Mouse (Mus musculus) CH12F3 (cell line): ENCODE measurements around the gene Lrrc8e.

Experiments used
- in situ Hi-C: fragments of 300-500 bp; cut with MboI; formaldehyde crosslinking; loops from 2 replicates; pipeline ENCODE4 v1.14.3; 2020; ENCODE audit warnings: low sequenced_read_pairs

The Lrrc8e gene

DNA sequence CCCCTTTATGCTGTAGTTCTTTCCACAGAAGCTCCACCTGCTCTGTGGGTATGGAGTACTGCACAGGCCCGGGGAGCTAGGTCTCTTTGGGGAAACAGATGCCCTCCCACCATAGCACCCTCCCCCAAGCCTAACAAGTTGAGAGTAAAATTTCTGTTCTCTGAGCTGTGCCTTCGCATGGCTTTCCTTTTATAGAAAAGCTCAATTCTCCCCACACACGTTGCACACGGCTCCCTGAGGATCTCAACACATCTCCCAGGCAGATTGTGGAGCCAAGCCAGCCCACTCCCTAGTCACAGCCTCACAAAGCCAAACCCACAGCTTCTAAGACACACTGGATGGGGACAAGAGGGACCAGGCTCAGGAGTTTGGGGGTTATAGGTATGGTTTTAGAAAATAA, 30.3 kb downstream of the Lrrc8e start:
- in situ Hi-C loops, result no loop called here

GRCm38 (mm10) chr8:4257350-4257749, 30.7 kb downstream of the Lrrc8e start:
- in situ Hi-C loops, result no loop called here

DNA sequence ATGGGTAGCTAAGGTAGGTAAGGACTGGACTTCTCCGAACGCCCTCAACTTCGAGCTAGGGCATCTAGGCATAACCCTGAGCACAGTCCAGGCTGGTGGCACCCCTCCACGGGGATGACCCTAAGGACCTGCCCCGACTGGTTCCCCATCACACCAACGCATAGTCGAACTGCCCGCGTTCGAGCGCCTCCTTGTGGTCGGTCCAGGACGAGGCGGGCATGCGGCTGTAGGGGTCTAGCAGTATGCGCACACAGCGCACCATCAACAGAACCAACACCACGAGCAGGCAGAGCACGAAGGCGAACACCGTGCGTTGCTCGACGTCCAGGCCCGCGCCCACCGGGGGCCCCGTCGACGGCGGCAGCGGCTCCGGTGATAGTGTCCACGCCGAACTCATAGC, 31.6 kb downstream of the Lrrc8e start:
- in situ Hi-C loops, result no loop called here

DNA sequence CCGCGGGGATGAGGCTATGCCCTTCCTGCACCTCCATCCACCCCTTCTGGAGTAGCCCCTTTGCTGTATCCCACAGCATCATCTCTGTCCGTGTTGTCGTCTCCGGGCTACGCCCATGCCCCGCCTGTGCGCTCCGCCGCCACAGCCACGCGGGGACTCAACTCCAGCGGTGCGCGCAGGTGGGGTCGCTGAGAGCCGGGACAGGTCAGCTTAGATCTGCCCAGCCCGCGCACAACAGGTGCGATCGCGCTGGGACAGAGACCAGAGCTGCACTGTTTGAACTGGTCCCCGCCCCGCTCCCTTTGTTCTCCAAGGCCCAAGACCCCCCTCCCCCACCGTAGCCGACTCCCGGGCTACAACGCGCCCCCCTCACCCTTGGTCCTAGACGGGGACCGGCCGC, 32.1 kb downstream of the Lrrc8e start:
- in situ Hi-C loops, result no loop called here

- in situ Hi-C loops, result no loop called here
These were observed 32.6 kb downstream of the Lrrc8e start, which contains the start of gene Ctxn1 for GRCm38 (mm10) chr8:4259125-4259804. Gene Ctxn1 (minus strand): TSS chr8:4259274.

GRCm38 (mm10) chr8:4259805-4260170, 33.2 kb downstream of the Lrrc8e start:
- in situ Hi-C loops, result no loop called here

- in situ Hi-C loops, result no loop called here
These were observed 36.6 kb downstream of the Lrrc8e start for GRCm38 (mm10) chr8:4263105-4263791.

GRCm38 (mm10) chr8:4265160-4265914, 38.7 kb downstream of the Lrrc8e start:
- in situ Hi-C loops, result no loop called here

- in situ Hi-C loops, result no loop called here
These were observed 41.0 kb downstream of the Lrrc8e start for GRCm38 (mm10) chr8:4267627-4268026.

DNA sequence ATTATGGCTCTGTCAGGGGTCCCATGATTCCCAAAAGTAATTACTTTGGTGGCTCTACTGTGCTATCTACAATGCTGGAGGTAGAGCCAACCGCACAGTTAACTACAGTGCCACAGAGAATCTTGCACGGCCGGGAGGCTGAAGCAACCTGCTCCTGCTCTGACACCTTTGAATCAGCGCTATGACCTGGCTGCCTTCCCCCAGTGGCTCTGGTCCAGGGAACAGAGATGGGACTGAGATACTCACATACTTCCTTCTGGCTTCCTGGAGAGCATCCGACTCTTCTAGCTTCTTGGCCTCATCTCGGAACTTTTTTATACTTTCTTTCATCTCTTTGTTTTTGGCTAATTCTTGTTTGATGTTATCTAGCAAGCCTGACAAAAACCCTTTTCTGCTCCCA, 43.0 kb downstream of the Lrrc8e start:
- in situ Hi-C loops, result no loop called here

DNA sequence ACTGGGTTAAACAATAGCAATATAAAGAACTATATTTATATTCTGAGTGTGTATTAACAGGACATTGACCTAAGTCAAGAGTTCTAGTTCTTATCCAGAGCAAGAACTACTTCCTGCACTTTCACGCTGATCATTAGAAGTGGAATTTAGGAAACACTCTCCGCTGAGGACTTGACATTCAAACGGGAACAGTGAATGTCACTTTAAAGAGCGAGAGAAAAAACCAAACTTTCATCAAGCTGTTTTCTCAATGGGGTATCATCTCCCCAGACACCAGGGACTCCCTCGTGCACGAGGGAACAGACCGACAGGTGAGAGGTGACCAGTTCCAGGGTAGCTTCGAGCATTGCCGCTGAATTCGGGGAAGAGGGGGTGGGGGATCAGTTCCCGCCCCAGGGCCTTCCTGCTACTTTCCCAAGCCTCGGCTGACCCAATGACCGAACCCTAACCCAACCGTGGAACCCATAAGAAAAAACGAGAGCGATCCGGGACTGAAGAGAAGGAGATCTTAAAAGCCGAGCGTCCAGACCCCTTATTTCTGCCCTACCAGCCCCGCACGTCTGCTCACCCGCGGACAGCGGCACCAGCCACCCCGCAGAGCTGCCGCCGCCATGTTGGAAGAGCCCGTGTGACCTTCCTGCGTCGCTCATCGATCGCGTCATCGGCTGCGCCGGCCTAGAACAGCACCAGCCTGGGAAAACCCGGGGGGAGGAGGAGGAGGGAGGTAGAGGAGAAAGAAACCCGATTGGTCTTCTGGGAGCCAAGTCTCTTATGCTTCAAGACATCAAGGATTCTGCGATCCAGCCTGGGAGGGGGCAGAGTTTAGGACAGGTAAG, 48.9 kb downstream of the Lrrc8e start, which contains the start of gene Timm44:
Timm44 (minus strand) TSS at position 639 of the 836 bp plus-strand sequence.
- in situ Hi-C loops, result no loop called here

DNA sequence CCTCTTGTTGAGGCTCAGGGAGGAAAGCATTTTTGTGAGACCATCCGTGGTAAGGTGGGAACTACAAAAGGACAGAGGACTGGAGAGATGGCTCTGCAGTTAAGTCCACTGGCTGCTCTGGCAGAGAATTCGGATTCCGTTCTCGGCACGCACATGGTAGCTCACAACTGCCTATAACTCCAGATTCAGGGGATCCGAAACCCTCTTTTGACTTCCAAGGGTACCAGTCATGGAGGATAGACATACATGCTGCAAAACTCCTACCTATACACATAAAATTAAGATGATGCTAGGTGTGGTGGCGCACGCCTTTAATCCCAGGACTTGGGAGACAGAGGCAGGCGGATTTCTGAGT, 49.5 kb downstream of the Lrrc8e start:
- in situ Hi-C loops, result no loop called here
